Mouse (Mus musculus): ENCODE measurements around the gene Alcam. TPM values are rescaled to one million over a fixed set of nuclear protein-coding genes. Genes with fewer than 3 reads are reported as not detected.

Alcam gene
- polyA plus RNA-seq, 1 experiment from 2014 or later = 52.5 TPM

DNA sequence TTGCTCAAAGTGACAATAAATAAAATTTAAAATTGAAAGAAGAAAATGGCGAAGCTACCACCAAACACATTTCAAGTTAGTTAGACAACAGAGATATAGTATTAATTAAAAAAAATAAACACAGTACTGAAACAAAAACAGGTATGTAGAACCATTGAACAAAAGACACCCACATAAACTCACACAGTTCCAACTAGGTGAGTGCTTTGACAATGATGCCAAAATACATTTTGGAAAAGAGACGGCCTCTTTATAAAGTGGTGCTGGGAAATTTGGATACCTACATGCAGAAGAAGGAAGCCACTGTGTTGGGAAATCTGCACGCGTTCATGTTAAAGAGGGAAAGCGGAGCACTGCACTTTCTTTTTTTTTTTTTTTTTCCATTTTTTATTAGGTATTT, 85.4 kb downstream of the Alcam start:
- no peaks in the 10 kb centered on the region for H3K27me3 ChIP-seq (ENCODE audit: control insufficient read depth, insufficient read depth, low read length)
- 98% methylated on average over 5 of the region's 5 CpGs for WGBS
- no peak overlapping the region for H3K4me2 ChIP-seq (ENCODE audit: low read depth, low read length, severe bottlenecking)
- no peak overlapping the region for H3K27ac ChIP-seq (ENCODE audit: low read depth, low read length)
- no peak overlapping the region for H3K9ac ChIP-seq (ENCODE audit: low read length)
- no peak overlapping the region for H3K4me3 ChIP-seq (ENCODE audit: low read depth, low read length)
- DNase-seq (ENCODE audit: low spot score) (no peak), ATAC-seq (replicated peaks; ENCODE audit: low FRiP score) (no peak)
- no peaks in the 10 kb centered on the region for H3K9me3 ChIP-seq (ENCODE audit: control insufficient read depth, low read length)
- H3K4me1 ChIP-seq (replicated peaks; ENCODE audit: control insufficient read depth, insufficient read depth, low read length) = no peaks in the 10 kb centered on the region
- no peaks in the 10 kb centered on the region for H3K36me3 ChIP-seq (ENCODE audit: control insufficient read depth, insufficient read depth, low read length)

DNA sequence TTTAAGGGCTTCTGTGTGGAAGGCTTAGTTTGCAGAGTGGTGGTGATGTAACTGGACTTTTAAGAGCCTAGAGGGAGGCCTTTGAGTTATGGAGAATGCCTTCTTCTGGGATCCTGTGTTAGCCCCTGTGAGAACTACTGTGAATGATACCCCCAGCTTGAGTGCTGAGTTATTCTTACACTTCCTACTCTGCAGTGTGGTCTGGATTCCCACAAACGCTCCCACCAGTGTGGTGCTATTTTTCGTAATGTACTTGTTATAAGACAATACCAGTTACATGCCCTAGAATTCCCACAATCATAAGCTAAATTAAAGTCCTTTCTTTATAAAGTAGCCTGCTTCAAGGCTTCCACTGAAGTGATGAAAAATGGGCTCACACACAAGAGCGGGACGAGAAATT, 87.0 kb downstream of the Alcam start:
- H3K4me3 ChIP-seq (ENCODE audit: low read depth, low read length) = no peak overlapping the region
- DNase-seq (ENCODE audit: low spot score) (no peak), ATAC-seq (replicated peaks; ENCODE audit: low FRiP score) (no peak)
- H3K9me3 ChIP-seq (ENCODE audit: control insufficient read depth, low read length) = no peaks in the 10 kb centered on the region
- H3K27me3 ChIP-seq (ENCODE audit: control insufficient read depth, insufficient read depth, low read length) = no peaks in the 10 kb centered on the region
- H3K4me2 ChIP-seq (ENCODE audit: low read depth, low read length, severe bottlenecking) = no peak overlapping the region
- H3K9ac ChIP-seq (ENCODE audit: low read length) = no peak overlapping the region
- 90% methylated on average over 4 of the region's 4 CpGs for WGBS
- no peak overlapping the region for H3K27ac ChIP-seq (ENCODE audit: low read depth, low read length)
- H3K36me3 ChIP-seq (ENCODE audit: control insufficient read depth, insufficient read depth, low read length) = no peaks in the 10 kb centered on the region
- H3K4me1 ChIP-seq (replicated peaks; ENCODE audit: control insufficient read depth, insufficient read depth, low read length) = no peaks in the 10 kb centered on the region

DNA sequence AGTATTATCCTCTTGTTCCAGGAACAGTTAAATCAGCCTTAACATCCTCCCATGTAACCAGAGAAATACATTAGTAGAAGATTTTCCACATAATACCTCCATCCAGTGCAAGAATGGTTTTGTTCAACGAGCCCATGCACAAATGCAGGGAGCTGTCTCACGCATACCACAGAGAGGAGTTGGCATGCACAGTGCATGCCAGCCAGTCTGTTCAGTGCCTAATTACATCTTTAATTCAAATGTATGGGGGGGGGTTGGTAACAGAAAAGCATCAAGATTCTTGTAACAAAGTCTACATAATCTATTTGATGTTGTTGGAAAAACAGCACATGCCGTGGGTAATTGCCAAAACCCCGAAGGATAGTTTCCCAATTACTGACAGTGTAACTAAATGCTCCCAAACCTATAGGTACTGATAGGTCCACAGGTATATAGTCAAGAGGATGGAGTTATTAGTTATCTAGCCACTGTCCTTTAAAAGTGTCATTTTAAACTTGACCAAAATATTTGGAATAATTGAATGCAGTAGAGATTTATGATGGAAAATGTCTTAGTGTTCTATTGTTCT, 89.8 kb downstream of the Alcam start:
- WGBS = 87% methylated on average over 4 of the region's 4 CpGs
- Histone ChIP-seq H3K9ac (ENCODE audit: low read length) (no peak overlapping the region), H3K4me1 (replicated peaks; ENCODE audit: control insufficient read depth, insufficient read depth, low read length) (no peaks in the 10 kb centered on the region), H3K4me2 (ENCODE audit: low read depth, low read length, severe bottlenecking) (no peak overlapping the region), H3K9me3 (ENCODE audit: control insufficient read depth, low read length) (no peaks in the 10 kb centered on the region), H3K27me3 (ENCODE audit: control insufficient read depth, insufficient read depth, low read length) (no peaks in the 10 kb centered on the region), H3K27ac (ENCODE audit: low read depth, low read length) (no peak overlapping the region), H3K36me3 (ENCODE audit: control insufficient read depth, insufficient read depth, low read length) (no peaks in the 10 kb centered on the region), H3K4me3 (ENCODE audit: low read depth, low read length) (no peak overlapping the region)
- no peak for ATAC-seq (replicated peaks; ENCODE audit: low FRiP score)
- DNase-seq (ENCODE audit: low spot score) = no peak

DNA sequence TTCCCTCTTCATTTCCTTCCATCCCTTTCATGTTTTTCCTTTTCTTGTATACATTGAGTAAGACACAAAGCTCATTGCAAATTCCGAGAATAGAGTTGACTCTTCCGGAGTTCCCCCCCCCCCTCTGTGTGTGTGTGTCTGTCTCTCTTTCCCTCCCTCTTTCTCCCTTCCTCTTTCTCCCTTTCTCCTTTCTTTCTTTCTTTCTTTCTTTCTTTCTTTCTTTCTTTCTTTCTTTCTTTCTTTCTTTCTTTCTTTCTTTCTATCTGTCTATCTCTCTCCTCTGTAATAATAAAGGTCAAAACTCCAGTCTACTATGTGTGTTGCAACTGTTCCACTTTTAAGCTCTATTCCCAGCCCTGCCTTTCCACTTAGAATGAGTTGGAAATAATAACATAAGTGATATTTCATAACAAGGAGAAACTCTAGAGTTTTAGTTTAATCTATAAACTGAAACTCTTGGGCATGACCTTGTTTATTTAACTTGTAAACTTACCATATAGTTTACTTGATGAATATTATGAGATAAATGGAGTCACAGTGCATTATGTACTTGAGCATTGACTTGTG, 110.3 kb downstream of the Alcam start:
- no peak overlapping the region for H3K9ac ChIP-seq (ENCODE audit: low read length)
- H3K4me2 ChIP-seq (ENCODE audit: low read depth, low read length, severe bottlenecking) = no peak overlapping the region
- H3K36me3 ChIP-seq (ENCODE audit: control insufficient read depth, insufficient read depth, low read length) = no peaks in the 10 kb centered on the region
- no peak overlapping the region for H3K4me3 ChIP-seq (ENCODE audit: low read depth, low read length)
- WGBS = 93% methylated on average over 2 of the region's 2 CpGs
- DNase-seq (ENCODE audit: low spot score) = no peak
- H3K9me3 ChIP-seq (ENCODE audit: control insufficient read depth, low read length) = no peaks in the 10 kb centered on the region
- no peaks in the 10 kb centered on the region for H3K4me1 ChIP-seq (replicated peaks; ENCODE audit: control insufficient read depth, insufficient read depth, low read length)
- no peak overlapping the region for H3K27ac ChIP-seq (ENCODE audit: low read depth, low read length)
- H3K27me3 ChIP-seq (ENCODE audit: control insufficient read depth, insufficient read depth, low read length) = no peaks in the 10 kb centered on the region
- no peak for ATAC-seq (replicated peaks; ENCODE audit: low FRiP score)

DNA sequence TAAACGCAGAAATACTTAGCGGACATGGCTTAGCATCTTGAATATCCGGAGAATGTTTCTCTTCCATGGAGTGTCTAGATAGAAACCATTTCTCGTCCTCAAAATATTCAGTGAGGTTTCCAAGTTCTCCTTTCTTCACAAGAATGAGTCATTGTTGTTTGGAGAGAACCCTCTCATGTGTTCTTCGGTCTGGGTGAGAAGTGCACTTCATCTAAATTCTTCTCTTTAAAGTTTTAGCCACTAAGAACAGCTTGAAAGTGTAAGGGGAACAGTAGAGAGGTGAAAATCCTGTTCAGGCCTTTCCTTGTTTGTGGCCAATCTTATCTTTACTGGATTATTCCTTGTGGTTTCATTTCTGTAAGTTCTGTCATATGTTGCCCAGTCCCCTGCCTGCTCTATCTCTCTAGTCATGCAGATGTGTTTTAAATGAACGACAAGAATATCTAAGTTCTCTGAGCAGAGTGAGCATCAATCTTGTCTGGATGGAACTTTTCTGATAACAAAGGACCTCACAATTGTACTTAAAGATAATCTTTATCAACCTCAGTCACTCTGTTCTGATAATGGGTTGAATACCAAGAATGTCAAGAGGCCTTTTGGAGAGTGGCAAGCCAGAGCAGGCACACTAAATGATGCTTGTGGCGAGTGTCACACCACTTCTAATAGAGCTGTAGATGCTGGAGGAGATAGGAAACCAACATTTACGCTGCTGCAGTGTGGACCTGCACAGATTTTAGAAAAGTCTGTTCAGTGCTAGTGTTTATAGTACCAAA, 111.0 kb downstream of the Alcam start:
- no peak overlapping the region for H3K9ac ChIP-seq (ENCODE audit: low read length)
- H3K27me3 ChIP-seq (ENCODE audit: control insufficient read depth, insufficient read depth, low read length) = no peaks in the 10 kb centered on the region
- H3K36me3 ChIP-seq (ENCODE audit: control insufficient read depth, insufficient read depth, low read length) = no peaks in the 10 kb centered on the region
- H3K9me3 ChIP-seq (ENCODE audit: control insufficient read depth, low read length) = no peaks in the 10 kb centered on the region
- H3K27ac ChIP-seq (ENCODE audit: low read depth, low read length) = no peak overlapping the region
- no peak for ATAC-seq (replicated peaks; ENCODE audit: low FRiP score)
- no peak for DNase-seq (ENCODE audit: low spot score)
- no peak overlapping the region for H3K4me3 ChIP-seq (ENCODE audit: low read depth, low read length)
- 83% methylated on average over 8 of the region's 8 CpGs for WGBS
- H3K4me1 ChIP-seq (replicated peaks; ENCODE audit: control insufficient read depth, insufficient read depth, low read length) = no peaks in the 10 kb centered on the region
- no peak overlapping the region for H3K4me2 ChIP-seq (ENCODE audit: low read depth, low read length, severe bottlenecking)

DNA sequence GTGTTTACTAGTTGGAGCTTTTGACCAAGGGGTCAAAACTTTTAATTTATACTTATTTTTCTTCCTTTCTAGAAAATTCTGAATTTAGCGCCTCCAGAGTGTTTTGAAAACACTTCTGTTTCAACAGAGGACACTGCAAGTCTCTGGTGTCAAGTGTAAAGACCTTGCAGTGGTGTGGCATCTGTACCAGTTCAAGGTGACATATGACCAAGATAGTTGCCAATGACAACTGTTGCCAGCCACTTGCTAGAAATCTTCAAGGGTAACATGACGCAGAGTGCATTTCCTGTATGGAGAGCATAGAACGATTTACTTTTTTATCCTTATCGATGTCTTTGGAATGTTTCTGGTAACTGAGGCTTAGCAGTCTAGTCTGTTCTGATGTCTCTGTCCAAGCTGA, 119.8 kb downstream of the Alcam start:
- no peak for DNase-seq (ENCODE audit: low spot score)
- Histone ChIP-seq H3K4me3 (ENCODE audit: low read depth, low read length) (no peak overlapping the region), H3K27ac (ENCODE audit: low read depth, low read length) (no peak overlapping the region), H3K4me1 (replicated peaks; ENCODE audit: control insufficient read depth, insufficient read depth, low read length) (no peaks in the 10 kb centered on the region), H3K4me2 (ENCODE audit: low read depth, low read length, severe bottlenecking) (no peak overlapping the region), H3K27me3 (ENCODE audit: control insufficient read depth, insufficient read depth, low read length) (no peaks in the 10 kb centered on the region), H3K9ac (ENCODE audit: low read length) (no peak overlapping the region), H3K9me3 (ENCODE audit: control insufficient read depth, low read length) (no peaks in the 10 kb centered on the region), H3K36me3 (ENCODE audit: control insufficient read depth, insufficient read depth, low read length) (no peaks in the 10 kb centered on the region)
- ATAC-seq (replicated peaks; ENCODE audit: low FRiP score) = no peak
- 88% methylated on average over 4 of the region's 4 CpGs for WGBS

DNA sequence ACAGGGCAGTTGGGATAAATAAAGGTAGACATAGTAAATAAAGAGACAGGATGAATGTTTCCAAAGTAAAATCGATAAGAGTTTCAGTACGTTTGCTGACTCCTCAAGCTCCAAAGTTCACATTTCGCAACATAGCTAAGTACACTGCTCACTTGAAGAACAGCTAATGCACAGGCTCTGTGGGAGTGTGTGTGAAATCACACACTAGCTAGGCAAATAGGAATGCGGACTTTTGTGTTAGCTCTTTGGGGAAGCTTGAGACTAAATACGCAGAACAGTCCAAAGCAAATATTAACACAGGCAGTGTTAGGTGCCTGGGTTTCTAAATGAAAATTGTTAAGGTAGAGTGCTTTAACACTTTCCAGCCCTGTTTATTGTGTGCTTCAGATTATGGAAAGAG, 120.2 kb downstream of the Alcam start:
- no peak for DNase-seq (ENCODE audit: low spot score)

DNA sequence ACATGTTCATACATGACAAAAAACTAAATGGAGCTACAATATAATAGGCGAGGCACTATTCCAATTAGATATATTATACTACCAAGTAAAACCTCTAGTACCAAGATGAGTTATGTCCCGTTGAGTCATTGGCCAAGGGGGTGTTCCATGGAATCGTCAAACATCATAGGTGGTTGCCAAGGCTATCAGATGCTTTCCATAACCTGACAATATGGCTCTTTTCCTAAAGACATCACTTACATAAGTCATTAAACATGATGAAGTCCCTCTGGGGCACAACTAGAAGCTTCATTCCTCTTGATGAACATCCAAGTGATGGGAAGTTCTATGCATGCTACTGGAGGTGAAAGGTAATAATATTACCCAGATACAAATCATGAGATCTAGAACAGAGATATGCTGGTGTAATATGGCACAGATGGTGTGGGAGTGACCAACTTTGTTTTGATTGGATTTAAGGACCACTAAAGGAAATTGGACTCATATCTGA, 122.5 kb downstream of the Alcam start:
- H3K27me3 ChIP-seq (ENCODE audit: control insufficient read depth, insufficient read depth, low read length) = no peaks in the 10 kb centered on the region
- no peak for DNase-seq (ENCODE audit: low spot score)

More for the DNA sequence above, 120.2 kb downstream of the Alcam start:
- no peaks in the 10 kb centered on the region for H3K9me3 ChIP-seq (ENCODE audit: control insufficient read depth, low read length)
- H3K36me3 ChIP-seq (ENCODE audit: control insufficient read depth, insufficient read depth, low read length) = no peaks in the 10 kb centered on the region
- WGBS = 83% methylated on average over 5 of the region's 5 CpGs
- no peak overlapping the region for H3K4me2 ChIP-seq (ENCODE audit: low read depth, low read length, severe bottlenecking)
- no peaks in the 10 kb centered on the region for H3K27me3 ChIP-seq (ENCODE audit: control insufficient read depth, insufficient read depth, low read length)
- ATAC-seq (replicated peaks; ENCODE audit: low FRiP score) = no peak
- no peak overlapping the region for H3K27ac ChIP-seq (ENCODE audit: low read depth, low read length)
- H3K9ac ChIP-seq (ENCODE audit: low read length) = no peak overlapping the region
- H3K4me1 ChIP-seq (replicated peaks; ENCODE audit: control insufficient read depth, insufficient read depth, low read length) = no peaks in the 10 kb centered on the region
- no peak overlapping the region for H3K4me3 ChIP-seq (ENCODE audit: low read depth, low read length)

More for the DNA sequence above, 122.5 kb downstream of the Alcam start:
- 92% methylated on average over 3 of the region's 3 CpGs for WGBS
- Histone ChIP-seq H3K4me3 (ENCODE audit: low read depth, low read length) (no peak overlapping the region), H3K36me3 (ENCODE audit: control insufficient read depth, insufficient read depth, low read length) (no peaks in the 10 kb centered on the region), H3K4me2 (ENCODE audit: low read depth, low read length, severe bottlenecking) (no peak overlapping the region), H3K27ac (ENCODE audit: low read depth, low read length) (no peak overlapping the region), H3K4me1 (replicated peaks; ENCODE audit: control insufficient read depth, insufficient read depth, low read length) (no peaks in the 10 kb centered on the region), H3K9ac (ENCODE audit: low read length) (no peak overlapping the region), H3K9me3 (ENCODE audit: control insufficient read depth, low read length) (no peaks in the 10 kb centered on the region)
- no peak for ATAC-seq (replicated peaks; ENCODE audit: low FRiP score)
